Mouse (Mus musculus) intestine, embryonic 14.5 days (tissue): ENCODE data around the gene Mex3a. TPM values are rescaled to one million over a fixed set of nuclear protein-coding genes. Genes with fewer than 3 reads are reported as not detected.

Source experiments
- ATAC-seq: fragments of 200-750 bp; cut with Nextera tagmentation; replicated peaks from 2 replicates; pipeline ENCODE4 v1.8.0; 2017; ENCODE audit warnings: low read depth, moderate number of reproducible peaks, moderate TSS enrichment, moderate library complexity; ENCODE audit not compliant: low FRiP score, low TSS enrichment
- DNase-seq: peaks from one replicate; pipeline ENCODE4 v3.0.0-alpha.2; 2018; ENCODE audit warnings: low spot score
- H3K27ac ChIP-seq: fragments of 300-500 bp; sonication (generic); 2 replicates; pipeline ENCODE4 v1.5.1; 2014; ENCODE audit warnings: low read depth, mild to moderate bottlenecking, control low read depth
- H3K27me3 ChIP-seq: fragments of 300-500 bp; sonication (generic); replicated peaks from 2 replicates; pipeline ENCODE4 v1.6.1; 2014; ENCODE audit warnings: low read length, control low read depth; ENCODE audit not compliant: control insufficient read depth, insufficient read depth
- H3K36me3 ChIP-seq: fragments of 300-500 bp; sonication (generic); 2 replicates; pipeline ENCODE4 v1.6.1; 2014; ENCODE audit warnings: low read length, control low read depth; ENCODE audit not compliant: control insufficient read depth, insufficient read depth
- H3K4me1 ChIP-seq: fragments of 300-500 bp; sonication (generic); replicated peaks from 2 replicates; pipeline ENCODE4 v1.6.1; 2014; ENCODE audit warnings: low read length, control low read depth, mixed read lengths; ENCODE audit not compliant: control insufficient read depth, insufficient read depth
- H3K4me2 ChIP-seq: fragments of 300-500 bp; sonication (generic); 2 replicates; pipeline ENCODE4 v1.6.1; 2014; ENCODE audit warnings: low read length
- H3K4me3 ChIP-seq: fragments of 300-500 bp; sonication (generic); 2 replicates; pipeline ENCODE4 v1.5.1; 2014; ENCODE audit warnings: low read depth, low read length, control low read depth, mixed read lengths
- H3K9ac ChIP-seq: fragments of 300-500 bp; sonication (generic); 2 replicates; pipeline ENCODE4 v1.6.1; 2014; ENCODE audit warnings: mild to moderate bottlenecking, low read length
- H3K9me3 ChIP-seq: fragments of 300-500 bp; sonication (generic); 2 replicates; pipeline ENCODE4 v1.6.1; 2016; ENCODE audit warnings: low read length, control low read depth; ENCODE audit not compliant: control insufficient read depth
- WGBS: fragments of 180-500 bp; shearing (Covaris S2); extraction: QIAGEN DNeasy Blood & Tissue Kit; methylation state at CpG from one replicate; pipeline ENCODE4 v1.1.7; 2014; 5-methylcytosine and 5-hydroxymethylcytosine counted together
- polyA plus RNA-seq: library from polyadenylated mRNA; unstranded; fragments of >200 nt; fragmentation: Nextera tagmentation; extraction: Ambion mirVana; gene quantifications from 2 replicates; pipeline ENCODE4 v1.2.1, GENCODE M21; 2014

Gene Mex3a
- polyA plus RNA-seq, 1 experiment from 2014 or later, result 19.8 TPM

DNA sequence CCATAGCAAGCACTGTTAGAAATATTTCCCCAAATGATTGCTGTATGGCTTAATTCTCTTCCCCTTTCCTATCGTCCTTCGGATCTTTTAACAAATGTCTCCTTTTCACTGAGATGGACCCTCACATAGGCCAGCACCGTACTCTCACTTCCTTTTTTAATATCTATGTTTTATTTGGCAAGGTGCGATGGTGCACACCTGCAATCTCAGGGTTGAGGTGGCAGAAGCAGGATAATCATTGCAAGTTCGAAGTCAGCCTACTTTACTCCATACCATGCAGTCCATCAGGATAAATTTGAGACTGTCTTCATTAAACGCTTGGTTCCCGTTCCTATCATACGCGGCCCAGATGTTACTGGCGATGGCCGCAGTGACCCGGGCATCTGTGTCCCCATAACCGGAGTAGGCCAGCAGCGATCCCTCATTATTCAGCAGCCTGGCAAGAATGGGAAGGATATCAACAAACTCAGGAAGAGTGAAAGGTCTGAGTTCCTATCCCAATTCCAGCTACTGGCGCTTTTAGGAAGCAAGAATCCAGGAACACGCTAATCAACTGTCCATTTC lies 20.0 kb downstream of the Mex3a start:
- 23% methylated on average over 16 of the region's 16 CpGs for whole genome bisulfite sequencing
- no peaks in the 10 kb centered on the region for H3K27me3 ChIP-seq
- DNase-seq, result no peak

DNA sequence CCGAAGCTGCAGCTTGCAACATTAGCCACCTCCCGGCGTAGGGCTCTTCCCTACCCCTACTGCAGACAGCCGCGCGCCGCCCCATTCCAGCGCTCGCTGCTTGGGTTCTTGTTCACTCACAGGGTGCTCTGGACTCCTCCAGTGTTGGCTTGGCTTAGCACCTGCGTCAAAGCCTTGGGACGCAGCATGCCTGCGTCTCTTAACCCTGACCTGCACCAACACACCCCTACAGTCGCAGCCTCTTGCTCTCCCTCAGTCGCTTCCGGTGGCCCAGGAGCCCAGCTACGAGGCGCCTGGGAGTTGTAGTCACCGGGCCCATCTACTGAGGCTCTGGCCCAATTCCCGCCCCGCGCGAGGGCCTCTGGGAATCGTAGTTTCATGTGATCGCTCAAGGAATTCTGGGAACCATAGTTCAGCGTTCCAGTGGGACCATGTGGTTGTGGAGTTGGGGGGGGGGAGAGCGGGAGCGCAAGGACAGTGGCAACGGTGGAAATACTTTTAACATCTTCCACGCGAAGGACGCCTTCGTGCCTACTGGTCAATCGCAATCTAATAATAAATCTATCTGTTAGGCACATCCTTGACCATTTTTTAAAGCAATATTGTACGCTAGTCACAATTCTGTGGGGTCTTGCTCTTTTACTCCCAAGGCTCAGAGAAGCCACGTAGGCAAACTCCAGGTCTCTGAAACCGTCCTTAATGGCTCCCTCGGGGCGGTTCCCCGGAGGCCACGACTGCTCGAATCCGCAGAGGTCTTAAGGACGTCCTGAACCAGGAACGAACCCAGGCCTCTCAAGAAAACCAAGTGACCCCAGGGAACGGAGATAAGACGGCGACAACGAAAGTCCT lies 20.7 kb downstream of the Mex3a start, which contains the start of gene Lamtor2:
TSS of gene Lamtor2 (minus strand) at position 399 of the 849 bp plus-strand sequence.
- H3K4me2 ChIP-seq, result peak within 1 kb of the TSS; percentile 95
- ATAC-seq, result peak; percentile 84
- under 1% methylated on average over 48 of the region's 48 CpGs for WGBS
- H3K4me3 ChIP-seq, result peak within 1 kb of the TSS; percentile 74
- H3K9me3 ChIP-seq, result no peaks in the 10 kb centered on the region
- peaks cover 29% of the 10 kb centered on the region for H3K36me3 ChIP-seq
- peak within 1 kb of the TSS; percentile 89 for H3K9ac ChIP-seq
- DNase-seq, result peak; percentile 94
- peak within 1 kb of the TSS; percentile 99 for H3K27ac ChIP-seq
- H3K4me1 ChIP-seq, result peaks cover 21% of the 10 kb centered on the region
- no peaks in the 10 kb centered on the region for H3K27me3 ChIP-seq

More for the DNA sequence above, 20.0 kb downstream of the Mex3a start:
- no peak for ATAC-seq
- peak overlapping the region; percentile 74 for H3K4me3 ChIP-seq
- H3K9ac ChIP-seq, result peak overlapping the region; percentile 89
- H3K4me1 ChIP-seq, result peaks cover 21% of the 10 kb centered on the region
- peak overlapping the region; percentile 95 for H3K4me2 ChIP-seq
- peaks cover 22% of the 10 kb centered on the region for H3K36me3 ChIP-seq
- H3K9me3 ChIP-seq, result no peaks in the 10 kb centered on the region
- H3K27ac ChIP-seq, result peak overlapping the region; percentile 99; the same call in 1 of the 2 replicates

DNA sequence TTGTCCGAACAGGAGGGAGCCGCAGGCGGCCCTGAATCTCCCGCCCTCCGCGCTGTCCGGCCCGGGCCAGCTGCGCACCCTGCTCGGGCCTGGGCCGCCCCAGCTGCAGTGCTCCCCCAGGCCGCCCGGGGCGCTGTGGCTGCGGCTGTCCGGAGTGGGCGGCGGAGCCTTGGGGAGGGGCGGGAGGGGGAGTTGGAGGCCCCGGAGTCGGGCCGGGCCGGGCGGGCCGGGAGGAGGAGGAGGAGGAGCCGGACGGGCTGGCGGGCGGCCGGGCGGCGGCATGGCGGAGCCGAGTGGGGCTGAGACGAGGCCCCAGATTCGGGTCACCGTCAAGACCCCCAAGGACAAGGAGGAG lies 21.3 kb downstream of the Mex3a start, which contains the start of gene Ubqln4:
TSS of gene Ubqln4 (plus strand) at position 234 of the 355 bp plus-strand sequence.
- Histone ChIP-seq H3K27ac (peak within 1 kb of the TSS; percentile 99), H3K36me3 (peaks cover 35% of the 10 kb centered on the region), H3K9ac (peak within 1 kb of the TSS; percentile 89), H3K4me3 (peak within 1 kb of the TSS; percentile 74), H3K27me3 (no peaks in the 10 kb centered on the region), H3K4me1 (peaks cover 21% of the 10 kb centered on the region), H3K4me2 (peak within 1 kb of the TSS; percentile 95), H3K9me3 (no peaks in the 10 kb centered on the region)
- peak; percentile 96 for DNase-seq
- WGBS, result under 1% methylated on average over 32 of the region's 37 CpGs
- peak; percentile 89 for ATAC-seq

DNA sequence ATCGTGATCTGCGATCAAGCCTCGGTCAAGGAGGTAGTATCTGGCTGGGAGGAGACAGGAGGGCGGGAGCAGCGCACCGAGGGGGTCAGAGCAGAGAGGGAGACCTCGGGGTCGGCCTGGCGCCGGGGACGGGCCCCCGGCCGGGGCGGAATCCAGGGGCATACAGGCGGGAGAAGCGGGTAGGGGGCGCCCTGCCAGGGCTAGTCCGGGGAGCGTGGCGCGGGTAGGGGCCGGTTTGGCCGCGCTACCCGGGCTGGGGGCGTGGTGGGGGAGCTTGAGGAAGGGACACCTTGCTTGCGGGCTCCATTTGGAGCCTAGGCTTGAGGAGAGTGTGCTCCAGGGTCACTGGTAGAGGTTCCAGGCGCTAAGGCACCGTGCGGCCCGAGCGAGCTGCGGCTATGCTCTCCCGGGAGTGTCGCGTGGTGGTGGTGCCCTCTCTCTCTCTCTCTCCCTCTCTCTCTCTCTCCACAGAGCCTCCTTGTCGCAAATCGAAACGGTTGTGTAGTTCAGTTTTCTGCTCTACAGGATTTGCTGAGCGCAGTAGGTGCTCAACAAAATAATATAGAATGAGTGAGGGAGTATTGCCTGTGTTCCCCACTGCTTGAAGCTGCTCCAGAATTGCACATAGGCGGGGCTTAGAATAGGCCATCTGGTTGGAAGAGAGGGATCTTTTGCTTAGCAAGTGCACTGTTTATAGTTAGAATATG lies 21.8 kb downstream of the Mex3a start:
- ATAC-seq (peak; percentile 54), DNase-seq (no peak)
- under 1% methylated on average over 40 of the region's 41 CpGs for WGBS
- H3K36me3 ChIP-seq, result peaks cover 41% of the 10 kb centered on the region
- H3K4me2 ChIP-seq, result peak overlapping the region; percentile 95
- peaks cover 21% of the 10 kb centered on the region for H3K4me1 ChIP-seq
- H3K4me3 ChIP-seq, result peak overlapping the region; percentile 74
- H3K9me3 ChIP-seq, result no peaks in the 10 kb centered on the region
- H3K27me3 ChIP-seq, result no peaks in the 10 kb centered on the region
- peak overlapping the region; percentile 99 for H3K27ac ChIP-seq
- H3K9ac ChIP-seq, result peak overlapping the region; percentile 89

DNA sequence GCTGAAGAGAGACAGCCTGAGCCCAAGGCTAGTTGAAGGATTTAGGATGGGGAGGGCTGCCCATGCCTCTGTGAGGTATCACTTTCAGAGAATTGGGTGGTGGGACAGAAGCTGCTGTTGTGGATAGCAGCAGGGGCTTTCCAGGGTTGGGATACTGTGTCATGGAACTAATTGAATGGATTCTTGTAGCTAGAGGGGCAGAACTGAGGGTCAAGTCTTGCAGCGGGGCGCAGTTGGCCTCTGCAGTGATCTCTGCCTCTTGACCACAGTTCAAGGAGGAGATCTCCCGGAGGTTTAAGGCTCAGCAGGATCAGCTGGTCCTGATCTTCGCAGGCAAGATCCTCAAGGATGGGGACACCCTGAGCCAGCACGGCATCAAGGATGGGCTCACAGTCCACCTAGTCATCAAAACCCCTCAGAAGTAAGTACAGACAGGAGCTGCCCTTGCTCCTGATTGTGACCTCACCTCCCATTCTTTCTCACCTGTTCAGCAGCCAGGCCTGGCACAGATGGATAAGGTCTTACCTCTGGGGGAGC lies 22.9 kb downstream of the Mex3a start:
- Histone ChIP-seq H3K4me3 (no peak overlapping the region), H3K4me2 (peak overlapping the region; percentile 95)
- WGBS, result 91% methylated on average over 5 of the region's 5 CpGs

DNA sequence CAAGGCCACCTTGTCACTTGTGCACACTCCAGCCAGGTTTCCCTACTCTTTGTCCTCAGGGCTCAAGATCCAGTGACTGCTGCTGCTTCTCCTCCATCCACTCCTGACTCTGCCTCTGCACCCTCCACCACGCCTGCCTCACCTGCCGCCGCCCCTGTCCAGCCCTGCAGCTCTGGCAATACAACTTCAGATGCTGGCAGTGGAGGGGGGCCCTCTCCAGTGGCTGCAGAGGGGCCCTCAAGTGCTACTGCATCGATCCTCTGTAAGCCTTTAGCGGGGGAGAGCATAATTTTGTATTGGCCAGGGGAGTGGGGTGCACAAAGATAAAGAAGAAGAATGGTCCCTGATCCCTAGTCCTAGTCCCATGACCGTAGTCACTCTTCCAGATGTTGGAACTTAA lies 23.5 kb downstream of the Mex3a start:
- Histone ChIP-seq H3K27me3 (no peaks in the 10 kb centered on the region), H3K9ac (no peak overlapping the region), H3K4me3 (no peak overlapping the region), H3K4me1 (peaks cover 21% of the 10 kb centered on the region), H3K27ac (no peak overlapping the region), H3K9me3 (no peaks in the 10 kb centered on the region), H3K4me2 (no peak overlapping the region), H3K36me3 (peaks cover 58% of the 10 kb centered on the region)
- no peak for ATAC-seq
- 93% methylated on average over 6 of the region's 6 CpGs for WGBS
- DNase-seq, result no peak

More for the DNA sequence above, 22.9 kb downstream of the Mex3a start:
- peaks cover 52% of the 10 kb centered on the region for H3K36me3 ChIP-seq
- no peaks in the 10 kb centered on the region for H3K27me3 ChIP-seq
- peaks cover 21% of the 10 kb centered on the region for H3K4me1 ChIP-seq
- DNase-seq (no peak), ATAC-seq (no peak)
- 0 out of 2 replicates have a peak overlapping the region, but pooled peaks have one; percentile 10 for H3K9ac ChIP-seq
- H3K27ac ChIP-seq, result no peak overlapping the region
- no peaks in the 10 kb centered on the region for H3K9me3 ChIP-seq

DNA sequence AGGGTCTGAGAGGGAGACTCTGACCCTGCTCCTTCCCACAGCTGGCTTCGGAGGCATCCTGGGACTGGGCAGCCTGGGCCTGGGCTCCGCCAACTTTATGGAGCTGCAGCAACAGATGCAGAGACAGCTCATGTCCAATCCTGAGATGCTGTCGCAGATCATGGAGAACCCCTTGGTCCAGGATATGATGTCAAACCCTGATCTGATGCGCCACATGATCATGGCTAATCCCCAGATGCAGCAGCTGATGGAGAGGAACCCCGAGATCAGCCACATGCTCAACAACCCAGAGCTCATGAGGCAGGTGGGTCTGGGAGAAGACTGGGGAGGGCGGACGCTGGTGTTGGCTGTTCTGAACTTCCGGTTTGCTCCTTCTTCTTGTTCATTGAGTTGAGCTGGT lies 24.4 kb downstream of the Mex3a start:
- Histone ChIP-seq H3K9ac (no peak overlapping the region), H3K9me3 (no peaks in the 10 kb centered on the region), H3K27ac (no peak overlapping the region), H3K4me1 (peaks cover 16% of the 10 kb centered on the region), H3K4me2 (no peak overlapping the region), H3K4me3 (no peak overlapping the region), H3K36me3 (peaks cover 66% of the 10 kb centered on the region), H3K27me3 (no peaks in the 10 kb centered on the region)
- DNase-seq, result no peak
- no peak for ATAC-seq
- 93% methylated on average over 8 of the region's 8 CpGs for WGBS

DNA sequence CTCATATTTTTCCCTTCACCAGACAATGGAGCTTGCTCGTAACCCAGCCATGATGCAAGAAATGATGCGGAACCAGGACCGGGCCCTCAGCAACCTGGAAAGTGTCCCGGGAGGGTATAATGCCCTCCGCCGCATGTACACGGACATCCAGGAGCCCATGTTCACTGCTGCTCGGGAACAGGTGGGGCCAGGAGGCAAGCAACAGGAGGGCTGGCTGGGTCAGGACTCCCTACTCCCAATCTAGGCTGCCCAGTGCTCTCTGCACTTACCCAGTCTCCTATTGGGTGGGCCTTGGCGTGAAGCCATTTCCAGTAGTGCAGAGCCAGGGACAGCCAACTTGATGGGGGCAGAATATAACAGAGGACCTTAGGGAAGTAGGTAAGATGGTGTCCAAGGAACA lies 27.4 kb downstream of the Mex3a start:
- no peak overlapping the region for H3K4me2 ChIP-seq
- WGBS, result 93% methylated on average over 9 of the region's 9 CpGs
- DNase-seq, result no peak
- no peak overlapping the region for H3K27ac ChIP-seq
- H3K9me3 ChIP-seq, result no peaks in the 10 kb centered on the region
- no peaks in the 10 kb centered on the region for H3K27me3 ChIP-seq
- no peak overlapping the region for H3K9ac ChIP-seq
- H3K36me3 ChIP-seq, result peaks cover 95% of the 10 kb centered on the region
- ATAC-seq, result no peak
- H3K4me3 ChIP-seq, result no peak overlapping the region
- peaks cover 6% of the 10 kb centered on the region for H3K4me1 ChIP-seq
